Mouse (Mus musculus) right cerebral cortex, adult 18-20 months (tissue): ENCODE measurements at regions not wholly inside any gene's neighbourhood (a gene's known extent, or its start where the extent isn't known, plus 50 kb on each side); places are given as distances from the start of the nearest gene placed in this dataset.
"Not testable (repeated sequence)": the region's sequence is repeated elsewhere in the genome, so short reads cannot be mapped to it uniquely, and the experiment has no call there.

Source experiments
- DNase-seq: peaks from one replicate; pipeline ENCODE4 v3.0.0; 2022; ENCODE audit warnings: mixed read lengths

DNA sequence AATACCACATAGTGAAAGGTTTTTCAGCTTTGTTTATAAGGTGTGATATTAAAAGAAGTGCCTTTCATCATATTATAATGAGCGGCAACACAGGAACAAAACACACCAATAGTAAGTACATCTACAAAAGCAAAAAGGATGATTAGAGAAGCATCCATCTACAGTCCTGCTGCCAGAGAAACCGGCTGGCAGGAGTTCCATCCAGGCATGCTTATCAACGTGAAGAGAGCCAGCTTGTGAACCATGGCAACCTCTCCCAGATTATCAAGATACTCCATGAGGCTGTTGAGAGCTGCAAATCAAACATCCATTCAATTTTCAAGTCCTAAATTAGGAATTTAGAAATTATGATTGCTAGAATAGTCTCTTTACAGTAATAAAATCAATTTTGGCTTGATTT is 590.1 kb downstream of the Kctd12 start:
- DNase-seq = no peak

DNA sequence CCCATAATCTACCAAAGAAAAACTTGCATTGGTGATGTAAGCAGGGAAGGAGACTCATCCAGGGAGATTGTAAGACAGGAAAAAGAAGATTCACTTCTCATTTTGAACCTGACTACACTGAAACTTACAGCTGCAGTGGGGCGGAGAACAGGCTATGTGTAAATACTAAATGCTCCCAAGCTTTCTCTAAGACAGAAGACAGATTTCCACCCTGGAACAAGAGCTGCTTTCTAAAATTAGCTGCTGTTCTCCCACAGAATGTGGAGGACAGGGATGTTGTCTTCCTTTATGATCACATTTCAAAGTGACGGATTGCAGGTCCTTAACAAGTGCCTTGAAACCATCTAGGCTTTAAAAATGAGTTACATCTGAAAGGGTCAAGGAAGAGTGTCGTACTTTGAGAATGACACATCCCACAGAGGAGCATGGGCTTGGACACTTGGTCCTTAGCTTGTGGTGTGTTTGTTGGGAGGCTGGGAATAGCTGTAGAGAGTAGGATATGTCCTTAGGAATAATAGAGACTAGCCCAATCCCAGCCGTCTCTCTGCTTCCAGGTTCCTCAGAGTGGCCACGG is 609.4 kb downstream of the Kctd12 start:
- DNase-seq = peak; percentile 3

DNA sequence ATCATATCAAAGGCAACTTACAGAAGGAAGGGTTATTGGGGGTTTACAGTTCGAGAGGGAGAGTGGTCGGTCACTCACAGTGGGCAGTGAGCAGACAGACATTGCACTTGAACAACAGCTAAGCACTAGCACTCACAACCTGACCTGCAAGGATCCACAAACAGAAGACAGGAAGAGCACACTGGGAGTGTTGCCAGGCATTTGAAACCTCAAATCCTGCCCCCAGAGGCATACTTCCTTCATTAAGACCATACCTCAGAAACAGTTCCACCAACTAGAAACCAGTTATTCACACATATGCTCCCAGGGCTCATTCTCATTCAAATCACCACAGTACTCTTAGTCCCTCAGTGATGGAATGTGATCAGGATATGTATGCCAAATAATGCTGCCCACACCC is 620.8 kb downstream of the Kctd12 start:
- no peak for DNase-seq

DNA sequence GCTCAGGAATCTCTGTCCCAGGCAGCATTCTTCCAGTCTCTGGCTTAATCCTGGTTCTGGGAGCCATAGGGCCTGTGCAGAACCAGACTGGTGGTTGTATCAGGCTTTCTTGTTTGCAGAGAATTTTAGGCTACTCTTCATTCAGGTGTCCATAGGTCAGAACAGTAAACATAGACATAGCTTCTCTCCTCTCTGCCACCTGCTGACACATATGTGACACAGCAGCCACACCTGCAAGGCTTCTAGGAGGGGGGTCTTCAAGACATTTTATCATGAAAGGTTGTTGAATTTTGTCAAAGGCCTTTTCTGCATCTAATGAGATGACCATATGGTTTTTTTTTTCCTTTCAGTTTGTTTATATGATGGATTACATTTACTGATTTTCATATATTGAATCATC is 599.7 kb downstream of the Lmo7 start:
- no peak for DNase-seq

DNA sequence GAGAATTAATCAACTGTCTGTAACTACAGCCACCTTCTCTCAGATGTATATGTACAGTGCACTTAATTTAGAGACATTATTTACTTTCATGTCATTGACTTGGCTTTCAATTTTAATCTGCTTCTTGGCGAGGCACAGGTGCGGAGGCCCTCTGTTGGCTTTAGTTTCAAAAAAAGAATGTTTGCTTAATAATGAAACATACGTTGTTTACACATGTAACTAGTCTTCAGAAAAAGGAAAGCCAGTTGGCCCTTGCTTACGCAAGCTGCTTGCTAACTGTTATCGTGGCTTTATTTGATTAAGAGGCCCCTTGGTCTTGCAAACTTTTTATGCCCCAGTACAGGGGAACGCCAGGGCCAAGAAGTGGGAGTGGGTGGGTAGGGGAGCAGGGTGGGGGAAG is 576.6 kb downstream of the Lmo7 start:
- DNase-seq = no peak

DNA sequence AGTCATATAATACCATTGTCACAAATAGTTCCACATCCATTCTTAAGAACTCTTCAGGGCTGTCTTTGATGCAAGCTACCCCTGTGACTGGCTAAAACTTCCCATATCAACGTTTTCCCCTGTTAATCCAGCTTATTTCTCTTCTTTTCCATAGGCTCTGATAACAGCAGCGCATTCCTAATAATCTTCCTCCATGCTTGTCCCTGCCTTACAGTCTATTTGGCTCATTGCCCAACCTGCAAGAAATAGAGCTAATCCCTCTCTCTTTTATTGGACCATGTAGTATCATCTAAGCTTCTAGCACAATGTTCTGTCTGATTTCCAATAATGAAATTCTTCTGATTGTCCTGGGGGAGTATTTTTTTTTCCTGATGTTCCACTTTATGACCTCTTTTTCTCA is 573.1 kb downstream of the Lmo7 start:
- no peak for DNase-seq

DNA sequence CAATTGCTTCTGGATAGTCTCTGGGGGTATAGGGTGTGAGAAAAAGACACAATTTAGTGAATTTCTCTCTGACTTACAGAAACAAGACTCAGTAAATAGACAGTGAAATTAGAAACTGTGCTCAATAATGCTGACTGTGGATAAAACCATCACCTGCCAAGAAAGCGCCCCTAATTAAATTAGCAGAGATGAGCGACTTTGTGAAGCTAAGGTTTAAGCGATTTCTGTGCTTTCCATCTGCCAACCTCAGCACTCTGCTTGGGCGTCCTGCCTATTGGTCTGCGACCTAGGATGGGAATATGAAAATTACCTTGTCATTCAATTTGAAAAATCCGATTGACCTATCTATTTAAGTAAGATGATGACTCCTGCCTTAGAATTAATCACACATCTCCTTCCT is 570.5 kb downstream of the Lmo7 start:
- no peak for DNase-seq

DNA sequence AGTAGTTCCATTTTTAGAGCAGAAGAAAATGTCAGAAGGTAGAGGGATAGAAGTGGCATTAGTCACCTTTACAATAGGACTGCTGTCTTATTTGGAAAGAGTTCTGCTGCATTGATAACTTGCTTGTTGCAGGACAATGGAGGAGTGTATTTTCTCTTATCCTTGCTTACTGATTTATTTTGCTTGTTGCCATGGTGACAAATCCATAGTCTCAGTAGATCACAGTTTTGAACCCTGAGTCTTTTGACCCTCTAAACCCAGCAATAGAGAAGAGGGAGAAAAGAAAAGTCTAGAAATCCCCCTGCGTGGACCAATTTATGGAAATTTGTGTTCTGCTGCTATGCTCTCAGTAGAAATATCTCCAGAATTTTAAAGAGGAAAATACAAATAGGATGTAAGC is 561.6 kb downstream of the Lmo7 start:
- DNase-seq = no peak

DNA sequence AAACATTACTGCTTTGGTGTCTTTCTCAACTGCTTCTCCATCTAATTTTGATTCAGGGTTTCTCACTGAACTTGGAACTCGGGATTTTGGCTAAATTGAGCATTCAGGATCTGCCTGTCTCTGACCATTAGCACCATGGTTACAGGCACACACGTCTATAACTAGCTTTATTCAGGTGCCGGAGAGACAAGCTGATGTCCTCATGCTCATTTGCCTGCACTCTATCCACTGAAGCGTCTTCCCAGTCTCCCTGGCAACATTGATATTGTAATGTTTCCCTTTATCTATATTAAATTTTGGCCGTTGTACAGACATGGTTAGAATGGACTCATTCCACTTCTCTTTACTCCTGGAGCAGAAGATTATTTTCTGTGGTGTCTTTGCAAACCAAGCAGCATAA is 520.3 kb downstream of the Lmo7 start:
- no peak for DNase-seq

DNA sequence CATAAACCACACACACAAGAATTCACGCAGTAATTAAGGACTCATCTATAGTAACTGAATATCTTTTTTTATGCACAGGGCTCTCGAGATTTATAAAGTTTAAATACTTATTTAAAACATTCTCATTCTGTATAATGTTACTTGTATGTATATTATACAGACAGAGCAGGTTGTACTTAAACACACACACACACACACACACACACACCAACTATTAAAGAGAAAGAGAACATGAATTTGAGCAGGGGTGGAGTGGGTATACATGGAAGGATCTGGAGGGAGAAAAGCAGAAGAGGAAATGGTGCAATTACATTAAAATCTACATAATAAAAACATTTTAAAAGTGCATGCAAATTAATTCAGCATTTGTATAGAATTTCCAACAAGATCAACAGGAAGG is 518.8 kb downstream of the Lmo7 start:
- DNase-seq = no peak

DNA sequence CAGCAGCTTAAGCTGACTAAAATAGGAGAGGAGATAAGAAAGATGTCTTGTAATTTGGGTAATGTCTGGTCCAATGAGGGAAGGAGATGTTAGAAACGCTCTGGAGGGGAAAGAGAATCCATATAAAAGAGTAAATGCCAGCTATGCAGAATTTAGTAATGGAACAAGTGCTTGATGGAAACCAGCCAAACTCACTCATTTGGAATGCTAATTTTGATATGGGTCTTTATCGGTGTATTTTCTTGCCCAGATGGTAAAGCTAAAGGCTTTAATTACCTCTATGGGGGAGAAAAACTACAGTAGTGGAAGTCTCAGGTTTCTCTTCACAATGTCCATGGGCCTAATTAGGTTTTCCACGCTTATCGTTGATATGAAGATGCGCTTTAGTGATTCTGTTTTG is 518.3 kb downstream of the Lmo7 start:
- DNase-seq = no peak

DNA sequence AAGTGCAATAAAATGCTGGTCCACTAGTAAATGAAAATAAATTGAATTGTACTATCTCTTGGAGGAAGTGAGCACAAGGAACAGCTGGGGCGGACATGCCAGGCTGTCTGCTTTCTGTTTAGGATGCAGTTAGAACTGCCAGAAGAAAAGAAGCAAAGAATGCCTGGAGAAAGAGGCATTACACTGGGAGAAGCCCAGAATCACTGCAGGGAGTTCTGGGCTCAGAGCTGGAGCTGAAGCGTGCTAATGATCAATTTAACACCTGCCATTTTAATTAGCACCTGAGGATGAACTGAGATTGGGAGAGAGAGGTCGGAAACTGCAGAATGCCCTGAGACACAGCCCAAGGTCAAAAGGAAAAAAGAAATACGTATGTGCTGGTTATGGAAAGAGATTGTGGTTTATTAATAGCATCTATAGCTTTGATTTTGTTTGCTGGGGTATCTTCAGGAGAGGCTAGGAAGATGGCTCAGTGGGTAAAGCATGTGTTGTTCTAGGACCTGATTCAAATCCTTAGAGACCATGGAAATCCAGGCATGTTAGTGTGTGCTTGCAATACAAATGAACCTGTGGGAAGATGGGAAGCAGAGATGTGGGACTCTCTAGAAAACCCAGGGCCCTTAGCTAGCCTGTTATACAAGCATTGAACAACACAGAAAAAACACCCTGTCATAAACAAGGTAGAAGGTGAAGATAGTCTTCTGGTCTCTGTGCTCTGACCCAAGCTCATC is 514.2 kb downstream of the Lmo7 start:
- DNase-seq = no peak

DNA sequence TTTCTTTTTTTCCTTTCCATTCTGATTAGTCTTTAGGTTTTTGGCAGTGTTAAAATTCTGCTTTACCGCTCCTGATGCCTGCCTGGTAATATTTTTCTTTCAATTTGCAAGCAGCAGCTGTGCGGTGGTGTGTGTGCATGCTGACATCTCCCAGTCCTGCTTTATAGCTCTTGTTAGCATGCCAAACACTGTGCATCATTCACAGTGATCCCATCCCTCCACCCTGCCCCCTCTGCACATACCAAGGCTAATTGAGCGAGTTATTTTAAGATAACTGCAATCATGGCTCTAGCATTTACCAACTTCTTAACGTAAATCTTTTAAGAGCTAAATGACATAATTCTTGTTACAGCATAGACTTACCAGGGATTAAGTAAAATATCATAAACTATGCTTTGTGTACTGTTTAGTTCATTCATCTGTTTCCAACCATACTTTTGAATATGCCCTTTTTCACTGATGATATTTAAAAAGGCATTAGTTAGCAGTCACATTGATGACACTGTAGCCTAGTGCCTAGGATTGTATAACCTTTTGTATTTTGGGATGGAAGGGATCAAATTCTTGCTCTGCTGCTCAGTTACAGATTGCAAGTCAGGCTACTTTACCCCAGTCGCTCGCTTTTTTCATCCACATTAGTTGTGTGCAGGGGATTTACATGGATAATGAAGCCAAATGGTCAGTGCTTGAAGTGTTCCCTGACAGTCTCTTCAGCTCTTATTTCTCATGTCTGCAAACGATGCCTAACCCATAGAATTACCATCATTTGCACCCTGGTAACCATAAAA is 487.0 kb downstream of the Lmo7 start:
- DNase-seq = peak; percentile 43

DNA sequence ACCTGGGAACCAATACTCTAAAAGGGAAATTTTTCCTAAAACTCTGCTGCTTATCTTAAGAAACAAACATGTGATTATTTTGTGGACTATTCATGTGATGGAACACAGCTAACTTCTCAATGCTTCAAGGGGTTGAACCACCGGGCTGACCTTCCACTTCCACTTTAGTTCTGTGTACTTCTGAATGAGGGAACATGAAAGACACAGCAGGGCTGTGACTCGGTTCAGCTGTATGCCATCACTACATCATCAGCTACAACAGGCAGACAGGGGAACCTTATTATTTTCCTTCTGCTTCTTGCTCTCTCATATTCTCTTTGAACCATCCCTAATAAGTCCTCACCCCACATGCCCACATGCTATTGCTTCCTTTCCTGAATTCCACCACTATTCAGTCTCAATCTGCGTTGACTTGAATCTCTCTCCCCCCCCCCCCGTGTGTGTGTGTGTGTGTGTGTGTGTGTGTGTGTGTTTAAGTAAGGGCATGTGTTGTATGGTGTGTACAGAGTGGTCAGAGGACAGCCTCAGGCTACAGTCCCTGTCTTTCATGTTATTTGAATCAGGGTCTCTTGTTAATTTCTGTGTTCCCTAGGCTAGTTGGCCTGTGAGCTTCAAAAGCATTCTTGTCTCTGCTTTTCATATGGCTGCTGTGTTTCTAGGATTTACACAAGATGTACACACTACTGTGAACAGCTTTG is 485.7 kb downstream of the Lmo7 start:
- no peak for DNase-seq

DNA sequence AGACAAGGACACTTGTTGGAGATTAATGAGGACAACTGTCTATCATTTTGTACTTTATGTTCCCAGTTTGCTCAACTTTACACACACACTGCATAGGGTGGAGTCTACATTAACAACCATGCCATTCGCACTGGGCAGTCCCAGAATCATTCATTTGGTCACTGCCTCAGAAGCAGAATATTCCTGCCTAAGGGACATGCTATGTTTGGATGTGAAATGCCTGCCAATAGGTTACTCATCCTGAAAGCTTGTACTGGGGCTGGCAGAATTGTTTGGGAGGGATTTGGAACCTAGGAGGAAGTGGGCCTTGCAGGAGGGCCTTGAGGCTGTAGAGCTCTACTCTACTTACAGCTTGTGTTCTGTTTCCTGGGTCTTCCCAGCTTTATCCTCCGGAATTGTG is 482.3 kb downstream of the Lmo7 start:
- DNase-seq = no peak

DNA sequence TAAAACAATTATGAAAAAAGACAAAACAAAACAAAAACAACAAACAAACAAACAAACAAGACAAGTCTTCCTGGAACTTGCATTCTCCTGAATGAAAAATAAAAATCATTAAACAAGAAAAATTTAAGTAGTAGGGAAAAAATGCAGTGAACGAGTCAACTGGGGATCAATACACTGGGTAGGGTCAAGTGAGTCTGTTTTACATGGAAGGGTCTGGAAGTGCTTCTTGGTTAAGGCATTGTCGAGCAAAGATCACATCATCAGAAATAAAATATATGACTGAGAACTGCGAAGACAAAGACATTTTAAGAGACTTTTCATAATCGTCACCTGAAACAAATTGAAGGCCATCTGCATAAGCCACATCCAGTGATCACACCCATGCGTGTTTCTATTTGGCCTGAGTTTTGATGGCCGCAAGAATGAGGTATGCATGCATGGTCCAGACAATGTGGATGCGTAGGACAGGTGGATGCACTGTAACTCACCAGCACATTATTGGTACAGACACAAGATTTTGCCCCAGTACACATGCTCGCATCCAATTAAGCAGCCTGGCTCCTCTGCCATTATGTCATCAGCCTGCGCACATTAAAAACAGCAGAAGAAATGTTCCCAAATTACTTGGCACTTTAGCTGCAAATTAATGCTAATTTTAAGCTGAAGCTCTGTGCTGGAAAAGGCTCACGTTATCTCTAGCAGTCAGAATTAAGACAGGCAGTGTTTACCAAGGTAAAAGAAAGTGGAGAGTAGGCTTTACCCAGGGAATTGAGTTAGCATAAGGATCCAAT is 475.3 kb downstream of the Lmo7 start:
- DNase-seq = no peak

DNA sequence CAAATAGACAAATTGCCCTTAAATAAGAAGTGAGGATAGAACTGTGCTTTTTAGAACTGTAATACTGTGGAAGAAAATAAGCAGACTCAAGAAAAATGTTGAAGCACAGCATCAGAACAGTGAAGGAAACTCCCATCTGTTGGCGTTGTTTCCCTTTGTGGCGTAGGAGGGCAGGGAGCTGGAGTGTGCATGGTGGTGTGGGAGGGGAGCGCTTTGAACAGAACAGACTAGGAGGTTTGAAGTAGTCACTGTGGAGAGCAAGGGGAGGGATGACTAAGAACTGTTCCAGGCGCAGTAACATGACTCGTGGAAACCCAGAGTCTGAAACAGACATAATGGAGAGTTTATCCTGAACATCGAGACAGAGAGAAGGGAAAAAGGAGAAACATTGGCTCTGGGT is 469.7 kb downstream of the Lmo7 start:
- DNase-seq = peak; percentile 90

DNA sequence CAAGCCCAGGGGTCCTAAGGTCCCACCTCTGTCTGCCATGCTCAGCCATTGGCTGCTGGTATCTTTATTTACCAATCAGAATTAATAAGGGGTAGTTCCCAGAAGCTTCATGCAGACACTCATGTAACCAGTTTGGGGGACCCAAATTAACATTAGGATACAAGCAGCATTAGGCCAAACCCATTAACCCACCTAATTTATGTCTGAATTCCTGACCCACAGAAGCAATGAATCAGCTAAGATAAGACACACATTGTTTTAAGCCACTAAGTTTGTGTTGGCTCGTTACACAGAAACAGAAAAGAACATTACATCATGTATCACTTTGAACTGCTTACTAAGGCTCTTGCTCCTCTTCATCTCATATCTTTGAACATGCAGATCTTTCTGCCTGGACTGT is 461.0 kb downstream of the Lmo7 start:
- no peak for DNase-seq

DNA sequence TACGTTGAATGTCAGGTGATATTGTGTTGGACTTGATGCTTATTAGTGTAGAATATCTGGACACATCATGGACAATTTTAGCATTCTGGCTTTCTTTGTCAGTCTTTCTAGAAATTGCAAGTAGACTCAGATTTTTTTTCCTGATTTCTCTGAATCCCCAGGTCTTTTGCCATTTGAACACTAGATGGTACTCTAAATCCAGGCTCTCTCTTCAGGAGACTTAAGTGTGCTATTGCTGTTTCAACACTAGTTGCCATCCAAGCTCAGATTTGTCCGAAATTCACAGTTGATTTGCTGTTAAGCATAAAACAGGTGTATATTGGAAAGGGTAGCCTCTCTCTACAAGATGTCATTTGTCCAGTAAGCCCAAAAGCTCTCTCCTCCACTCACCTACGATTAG is 451.5 kb downstream of the Lmo7 start:
- DNase-seq = no peak

DNA sequence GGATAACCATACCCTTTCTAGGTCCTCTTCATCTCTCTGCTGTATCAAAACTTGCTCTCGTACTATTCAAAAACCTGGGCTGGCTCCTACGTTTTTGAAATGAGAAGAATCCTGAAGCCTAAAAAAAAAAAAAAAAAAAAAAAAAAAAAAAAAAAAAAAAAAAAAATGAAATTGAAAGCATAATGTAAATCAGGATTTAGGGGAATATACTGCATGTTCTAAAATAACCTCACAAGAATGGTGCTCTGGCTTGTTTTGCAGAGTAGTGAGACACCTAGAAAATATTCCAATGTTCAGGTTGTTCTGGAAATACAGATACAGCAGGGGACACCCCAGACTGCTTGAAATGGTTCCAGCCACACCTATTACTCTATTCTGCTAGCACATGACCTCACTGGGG is 442.0 kb downstream of the Lmo7 start:
- no peak for DNase-seq

DNA sequence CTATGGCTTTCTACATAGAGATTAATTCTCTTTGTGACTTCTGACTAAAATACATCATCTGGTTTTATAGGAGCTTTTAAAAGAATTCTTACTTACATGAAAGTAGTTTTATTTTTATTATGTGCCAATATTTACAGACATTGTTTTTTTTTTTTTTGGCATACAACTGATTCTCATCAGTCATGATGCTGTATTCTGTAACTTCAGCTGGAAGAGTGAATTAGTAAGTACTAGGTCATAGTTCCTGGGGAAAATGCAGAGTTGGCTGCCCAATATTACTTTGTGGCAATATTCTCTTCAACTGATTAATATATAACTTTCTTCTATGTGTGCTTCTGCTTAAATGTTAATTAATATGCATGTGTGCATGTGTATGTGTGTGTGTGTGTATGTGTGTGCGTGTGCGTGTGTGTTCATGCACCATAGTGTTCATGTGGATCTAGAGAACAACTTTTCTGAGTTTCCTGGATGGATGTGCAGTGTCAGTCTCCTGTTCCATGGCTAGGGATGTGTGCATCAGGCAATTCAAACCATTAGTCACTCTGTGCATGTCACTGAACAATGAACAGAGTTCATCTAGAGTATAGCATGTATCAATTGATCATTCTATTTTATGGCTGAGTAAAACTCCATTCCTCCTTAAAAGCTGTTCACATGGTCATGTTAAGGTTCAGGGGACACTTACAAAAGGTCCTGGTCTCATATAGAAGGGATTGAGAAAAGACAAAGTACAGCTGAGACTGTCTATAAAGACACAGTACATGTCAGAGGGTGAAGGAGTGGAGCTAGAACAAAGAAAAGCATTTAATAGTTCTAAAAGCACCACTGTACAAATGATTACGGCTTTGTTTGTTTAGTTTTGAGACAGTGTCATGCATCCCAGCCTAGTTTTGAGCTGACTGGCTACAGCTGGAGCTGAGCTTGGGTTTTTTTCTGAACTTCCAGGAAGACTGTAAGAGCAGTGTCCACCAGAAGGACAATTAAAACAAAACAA is 431.8 kb downstream of the Lmo7 start:
- no peak for DNase-seq

DNA sequence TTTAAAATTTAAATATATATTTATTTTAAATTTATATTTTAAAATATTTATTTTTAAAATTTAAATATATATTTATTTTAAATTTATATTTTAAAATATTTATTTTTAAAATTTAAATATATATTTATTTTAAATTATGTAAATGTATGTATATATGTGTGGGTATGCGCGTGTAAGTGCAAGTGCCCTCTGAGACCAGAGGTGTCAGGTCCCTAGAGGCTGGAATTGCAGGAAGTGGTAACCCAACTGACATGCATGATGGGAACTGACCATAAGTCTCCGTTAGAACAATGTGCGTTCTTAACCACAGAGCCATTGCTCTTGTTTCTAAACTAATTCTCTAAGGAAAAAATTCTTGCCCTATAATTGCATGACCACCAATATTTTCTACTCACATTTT is 420.7 kb downstream of the Lmo7 start:
- not testable (repeated sequence) for DNase-seq
